Mouse (Mus musculus): ENCODE measurements around the gene Gm5678.

The Gm5678 gene

DNA sequence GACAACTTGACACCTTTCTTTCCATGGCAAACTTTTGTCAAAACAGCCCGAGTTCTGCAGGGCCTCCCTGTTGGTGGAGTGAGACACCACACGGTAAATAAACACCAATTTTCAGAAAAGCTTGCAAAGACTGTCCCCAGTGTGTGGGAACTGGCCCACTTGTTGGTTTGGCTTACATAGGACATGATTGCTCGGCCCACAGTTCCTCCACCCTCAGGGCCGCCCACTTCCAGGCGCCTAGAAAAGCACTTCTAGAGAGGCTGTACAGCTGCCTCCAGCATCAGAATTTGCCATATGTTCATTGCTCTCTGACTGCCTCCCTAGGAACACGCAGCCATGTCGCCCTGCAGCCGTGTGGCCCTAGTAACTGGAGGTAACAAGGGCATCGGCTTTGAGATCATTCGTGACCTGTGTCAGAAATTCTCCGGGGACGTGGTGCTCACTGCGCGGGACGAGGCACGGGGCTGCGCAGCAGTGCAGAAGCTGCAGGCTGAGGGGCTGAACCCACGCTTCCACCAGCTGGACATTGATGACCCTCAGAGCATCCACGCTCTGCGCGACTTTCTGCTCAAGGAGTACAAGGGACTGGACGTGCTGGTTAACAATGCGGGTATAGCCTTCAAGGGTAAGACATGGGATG, at the start of gene Gm5678:
Gm5678 (plus strand) TSS at position 337 of the 640 bp plus-strand sequence.
- no peak for DNase-seq (ENCODE audit: low spot score in 2 of 2)

DNA sequence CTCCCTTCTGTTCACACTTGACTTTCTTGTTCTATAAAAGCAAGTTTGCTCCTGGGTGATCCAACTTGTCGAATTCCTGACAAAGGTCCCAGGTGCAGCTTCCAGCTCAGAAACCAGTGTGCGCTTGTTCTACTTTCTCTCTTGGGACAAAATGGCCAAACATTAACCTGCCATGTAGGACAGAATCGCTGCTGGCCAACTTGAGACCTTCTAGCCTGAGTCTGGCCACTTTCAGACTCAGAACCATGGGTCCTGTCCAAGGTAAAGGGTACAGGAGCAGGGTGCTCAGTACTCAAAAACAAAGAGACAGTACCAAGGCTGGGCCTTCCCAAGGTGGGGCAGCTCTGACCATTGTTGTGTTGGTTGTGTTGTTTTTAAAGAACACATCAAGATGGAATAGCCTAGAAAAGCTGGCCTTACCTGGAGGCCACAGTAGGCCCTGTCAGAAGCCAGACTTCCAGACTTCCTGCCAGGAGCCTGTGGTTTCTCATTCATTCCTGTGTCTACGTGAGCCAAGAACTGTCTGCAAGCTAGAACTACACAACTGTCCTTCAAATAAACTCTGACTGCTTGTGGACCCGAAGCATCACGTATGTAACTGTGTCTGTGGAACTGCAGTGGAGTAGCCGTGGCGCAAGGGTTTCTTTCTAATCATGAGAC, 49.4 kb upstream of the Gm5678 start:
- no peak for DNase-seq (ENCODE audit: low spot score in 2 of 2)

DNA sequence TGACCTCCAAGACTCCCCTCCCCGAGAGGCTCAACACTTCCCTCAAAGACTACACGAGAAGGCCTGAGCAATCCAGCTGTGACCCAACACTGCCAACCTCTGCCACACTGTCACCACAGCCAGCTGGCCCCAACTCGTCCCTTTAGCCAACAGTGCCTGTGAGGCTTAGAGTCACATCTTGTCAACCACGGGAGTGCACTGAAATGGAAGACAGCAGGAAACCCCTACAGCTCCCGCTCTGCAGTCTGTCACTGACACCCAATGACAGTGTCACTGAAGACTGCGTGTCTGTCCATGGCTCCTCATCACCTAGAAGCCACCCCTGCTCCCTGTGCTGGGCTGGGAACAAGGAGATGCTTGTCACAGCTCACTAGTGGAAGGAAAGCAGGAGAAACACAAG, 46.8 kb upstream of the Gm5678 start:
- no peak for DNase-seq (ENCODE audit: low spot score in 2 of 2)

DNA sequence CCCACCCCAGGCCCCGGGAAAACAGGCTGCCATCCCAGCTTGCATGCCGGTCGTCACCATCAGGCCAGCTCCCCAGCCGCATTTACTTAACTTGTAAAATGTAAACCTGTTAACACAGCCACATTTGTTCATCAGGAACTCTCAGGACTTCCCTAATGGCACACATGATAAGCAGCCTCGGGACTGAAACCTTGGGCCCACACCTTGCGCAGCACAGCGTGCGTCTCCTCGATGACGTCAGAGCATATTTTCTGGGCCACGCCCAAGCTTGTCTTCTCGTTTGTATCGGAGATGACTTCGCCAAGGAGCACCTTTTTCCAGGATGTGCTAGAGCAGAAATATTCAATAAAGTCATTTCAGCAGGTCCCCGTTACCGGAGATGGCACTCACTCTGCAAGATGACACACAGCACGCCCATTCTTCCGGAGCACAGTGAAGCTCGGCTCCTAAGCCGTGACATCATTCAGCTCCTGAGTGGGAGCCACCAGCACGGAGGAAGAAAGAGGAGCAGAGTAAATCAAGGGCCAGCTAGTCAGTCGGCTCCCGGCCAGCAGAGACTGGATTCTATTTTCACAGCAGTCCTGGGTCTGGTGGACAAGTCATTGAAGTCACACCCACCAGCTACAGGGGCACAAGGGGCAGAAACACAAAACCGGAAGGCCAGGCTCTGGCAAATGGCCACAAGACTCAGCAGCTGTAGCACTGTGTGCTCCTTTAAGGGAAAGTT, 42.8 kb upstream of the Gm5678 start:
- DNase-seq (ENCODE audit: low spot score in 2 of 2), result no peak

DNA sequence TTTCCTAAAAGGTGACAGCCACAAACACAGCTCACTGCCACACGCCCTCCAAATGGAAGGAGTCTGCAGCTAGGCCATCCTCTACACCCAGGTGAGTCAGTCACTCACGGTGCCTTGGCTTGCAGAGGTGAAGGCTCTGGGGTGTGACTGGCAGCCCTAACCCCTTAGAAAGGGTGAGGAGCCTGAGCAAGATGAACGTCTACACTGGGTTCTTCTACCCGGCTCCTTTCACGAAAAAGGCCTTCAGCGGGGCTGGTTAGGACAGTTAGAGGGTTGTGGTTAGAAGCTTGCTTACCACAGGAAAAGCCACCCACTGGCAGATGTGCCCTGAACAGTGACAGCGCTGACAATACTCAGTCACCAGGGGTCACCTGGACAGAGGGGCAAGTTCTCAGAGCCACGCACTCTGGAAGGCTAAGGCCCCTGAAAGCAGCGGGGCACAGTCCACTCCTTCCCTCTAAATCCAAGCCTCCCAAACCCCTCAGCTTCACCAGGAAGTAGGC, 42.1 kb upstream of the Gm5678 start:
- DNase-seq (ENCODE audit: low spot score in 2 of 2), result no peak

DNA sequence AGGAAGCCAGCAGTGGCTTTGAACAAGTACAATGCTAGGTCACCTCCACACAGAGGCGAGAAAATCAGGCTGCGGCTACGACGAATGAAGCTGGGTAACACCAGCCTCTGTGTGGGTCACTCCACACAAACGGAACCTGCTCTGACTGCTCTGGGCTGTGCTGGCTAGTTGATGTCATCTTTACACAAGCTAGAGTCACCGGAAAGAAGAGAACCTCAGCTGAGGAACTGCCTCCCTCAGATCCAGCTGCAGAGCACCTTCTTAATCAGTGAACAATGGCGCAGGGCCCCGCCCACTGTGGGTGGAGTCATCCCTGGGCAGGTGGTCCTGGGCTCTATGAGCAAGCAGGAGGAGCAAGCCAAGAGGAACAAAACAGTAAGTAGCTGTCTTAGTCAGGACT, 41.5 kb upstream of the Gm5678 start:
- DNase-seq (ENCODE audit: low spot score in 2 of 2), result no peak

DNA sequence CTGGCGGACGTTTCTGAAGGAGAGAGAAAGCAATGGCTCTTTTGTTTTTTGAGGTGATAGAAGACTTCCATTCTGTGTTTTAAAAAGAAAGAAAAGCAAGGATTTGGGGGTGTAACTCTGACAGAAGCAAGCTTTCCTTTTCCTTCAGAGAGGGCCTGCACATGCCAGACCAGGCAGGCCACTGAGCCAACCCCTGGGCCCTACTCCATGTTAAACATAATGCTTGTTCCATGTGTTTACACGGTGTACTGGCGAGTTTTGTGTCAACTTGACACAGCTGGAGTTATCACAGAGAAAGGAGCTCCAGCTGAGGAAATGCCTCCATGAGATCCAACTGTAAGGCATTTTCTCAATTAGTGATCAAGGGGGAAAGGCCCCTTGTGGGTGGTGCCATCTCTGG, 39.6 kb upstream of the Gm5678 start:
- no peak for DNase-seq (ENCODE audit: low spot score in 2 of 2)

DNA sequence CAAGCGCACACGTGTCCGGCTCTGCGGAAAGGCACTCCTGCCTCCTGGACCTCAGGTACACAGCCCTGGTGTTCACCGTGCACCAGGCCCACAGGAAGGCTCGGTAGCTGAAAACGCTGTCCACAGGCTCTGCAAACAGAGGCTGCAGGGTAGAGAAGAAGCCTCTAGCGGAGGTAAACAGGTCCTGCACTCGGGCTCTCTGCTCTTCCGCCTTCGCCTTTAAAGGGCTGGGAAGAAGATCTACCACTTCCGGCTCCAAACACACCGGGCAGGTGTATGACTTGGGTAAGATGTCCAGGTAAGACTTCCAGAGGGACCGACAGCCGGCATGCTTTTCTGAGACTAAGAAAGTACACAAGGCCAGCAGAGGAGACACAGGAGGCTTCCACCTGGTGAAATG, 37.0 kb upstream of the Gm5678 start:
- DNase-seq (ENCODE audit: low spot score in 2 of 2), result no peak

DNA sequence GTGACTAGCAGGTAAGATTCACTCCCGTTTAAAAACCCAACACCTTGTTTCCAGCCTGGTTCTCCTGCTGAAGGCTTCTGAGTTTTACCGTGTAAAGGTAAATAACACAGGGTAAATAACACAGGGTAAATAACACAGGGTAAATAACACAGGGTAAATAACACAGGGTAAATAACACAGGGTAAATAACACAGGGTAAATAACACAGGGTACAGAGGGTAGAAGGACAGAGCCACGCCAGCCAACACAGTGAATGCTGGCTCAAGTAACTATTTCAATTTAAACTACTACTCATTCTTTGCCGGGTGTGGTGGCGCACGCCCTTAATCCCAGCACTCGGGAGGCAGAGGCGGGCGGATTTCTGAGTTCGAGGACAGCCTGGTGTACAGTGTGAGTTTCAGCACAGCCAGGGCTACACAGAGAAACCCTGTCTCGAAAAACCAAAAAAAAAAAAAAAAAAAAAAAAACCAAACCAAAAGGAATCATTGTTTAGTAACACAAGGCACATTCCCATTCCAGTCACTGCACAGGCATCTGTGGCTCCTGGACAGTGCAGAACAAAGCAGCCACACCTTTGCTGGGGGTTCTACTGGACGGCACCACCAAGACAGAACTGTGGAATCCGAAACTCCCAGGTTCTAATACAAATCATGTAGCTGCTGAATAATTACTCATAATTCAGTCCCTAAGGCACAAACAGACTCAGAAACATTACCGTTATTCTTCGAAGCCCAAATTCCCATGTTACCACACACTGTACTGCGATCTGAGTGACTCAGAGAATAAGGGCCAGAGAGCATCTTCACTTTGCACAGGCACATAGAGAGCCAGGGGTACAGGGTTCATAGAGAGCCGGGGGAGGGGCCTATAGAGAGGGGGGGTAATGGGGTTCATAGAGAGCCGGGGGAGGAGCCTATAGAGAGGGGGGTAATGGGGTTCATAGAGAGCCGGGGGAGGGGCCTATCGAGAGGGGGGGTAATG, 36.2 kb upstream of the Gm5678 start:
- no peak for DNase-seq (ENCODE audit: low spot score in 2 of 2)

DNA sequence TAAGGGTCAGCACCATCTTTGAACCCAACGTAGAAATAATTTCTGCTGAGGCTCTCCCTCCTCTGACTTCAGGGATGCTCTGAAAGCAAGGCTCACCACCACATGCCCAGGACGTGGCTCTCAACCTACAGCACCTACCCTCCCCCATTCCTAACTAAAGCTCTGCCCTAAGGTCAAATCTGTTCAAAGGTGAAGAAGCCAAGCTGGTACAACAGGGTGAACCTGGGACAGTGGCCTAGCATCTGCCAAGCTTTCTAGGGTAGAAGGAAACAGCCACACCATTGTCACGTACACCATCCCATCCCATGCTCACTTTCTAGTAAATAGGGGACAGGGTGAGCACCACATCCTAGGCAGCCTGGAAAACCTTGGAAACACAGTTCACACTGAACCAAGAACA, 35.2 kb upstream of the Gm5678 start:
- no peak for DNase-seq (ENCODE audit: low spot score in 2 of 2)

DNA sequence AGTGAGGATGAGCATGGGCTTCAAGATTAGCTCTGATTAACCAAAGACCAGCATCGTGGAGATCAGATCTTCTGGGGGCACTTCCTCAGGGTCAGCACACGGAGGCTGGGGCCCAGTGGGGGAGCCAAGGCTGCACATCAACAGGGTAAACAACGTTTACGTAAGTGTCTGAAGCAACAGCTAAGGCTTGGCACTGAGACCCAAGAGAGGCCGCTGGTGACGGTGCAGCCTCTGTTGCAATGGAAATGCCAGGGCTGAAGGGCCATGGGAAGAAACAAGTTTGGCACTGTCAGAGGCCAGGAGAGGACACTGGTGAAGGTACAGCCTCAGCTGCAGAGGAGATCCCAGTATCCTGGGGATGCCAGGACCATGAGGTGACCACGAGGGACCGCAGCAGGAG, 34.5 kb upstream of the Gm5678 start:
- DNase-seq (ENCODE audit: low spot score in 2 of 2), result no peak

DNA sequence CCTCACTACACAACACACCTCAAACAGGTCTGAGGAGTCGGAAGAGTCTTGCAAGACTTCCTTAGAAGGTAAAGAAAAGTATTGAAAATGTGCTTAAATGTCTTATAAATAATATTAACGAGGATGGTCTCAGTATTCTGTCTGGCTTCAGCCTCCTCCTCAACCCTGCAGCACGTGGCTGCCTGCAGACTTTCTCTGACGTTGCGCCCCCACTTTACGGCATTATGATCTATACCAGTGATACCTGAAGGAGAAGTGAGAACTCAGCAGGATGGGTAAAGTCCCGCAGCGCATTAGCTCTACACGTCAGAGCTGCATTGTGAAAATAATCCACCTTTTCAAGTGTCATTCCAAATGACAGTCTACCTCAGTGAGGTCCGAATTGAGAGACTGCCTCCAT, 33.4 kb upstream of the Gm5678 start:
- DNase-seq (ENCODE audit: low spot score in 2 of 2), result no peak

DNA sequence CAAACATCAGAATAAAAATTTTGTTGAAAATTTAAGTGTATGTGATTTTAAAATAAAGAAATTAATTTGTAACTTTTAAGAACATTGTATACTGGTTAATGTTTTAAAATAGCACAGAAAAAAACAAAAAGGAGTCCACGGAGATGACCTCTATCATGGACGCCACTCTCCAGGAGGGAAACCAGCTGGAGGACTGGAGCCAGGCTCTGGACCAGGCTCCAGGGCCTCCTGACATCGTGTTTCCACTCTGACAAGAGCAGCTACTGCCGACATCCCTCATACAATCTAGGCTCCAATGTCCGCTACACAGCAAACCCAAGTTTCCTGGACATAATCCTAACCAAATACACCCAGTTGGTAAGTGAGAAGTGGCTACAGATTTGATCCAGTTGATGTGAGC, 32.1 kb upstream of the Gm5678 start:
- DNase-seq (ENCODE audit: low spot score in 2 of 2), result no peak

DNA sequence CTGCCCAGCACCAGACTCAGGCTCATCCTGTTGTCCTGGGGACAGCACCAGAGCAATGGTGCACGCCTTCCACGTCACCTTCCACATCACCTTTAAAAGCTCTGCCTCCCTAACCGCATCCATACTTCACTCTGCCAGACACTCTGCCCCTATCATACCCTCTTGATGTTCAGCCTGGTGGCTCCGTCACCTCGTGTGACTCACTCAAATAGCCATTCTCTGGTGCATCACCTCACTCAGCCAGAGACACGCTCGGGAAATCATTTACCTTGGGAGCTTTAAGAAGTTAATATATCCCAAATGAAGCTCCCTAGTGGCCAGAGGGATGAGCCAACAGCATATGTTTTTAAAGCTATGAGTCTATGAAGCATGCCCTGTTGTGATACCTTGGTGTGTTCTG, 31.1 kb upstream of the Gm5678 start:
- no peak for DNase-seq (ENCODE audit: low spot score in 2 of 2)

DNA sequence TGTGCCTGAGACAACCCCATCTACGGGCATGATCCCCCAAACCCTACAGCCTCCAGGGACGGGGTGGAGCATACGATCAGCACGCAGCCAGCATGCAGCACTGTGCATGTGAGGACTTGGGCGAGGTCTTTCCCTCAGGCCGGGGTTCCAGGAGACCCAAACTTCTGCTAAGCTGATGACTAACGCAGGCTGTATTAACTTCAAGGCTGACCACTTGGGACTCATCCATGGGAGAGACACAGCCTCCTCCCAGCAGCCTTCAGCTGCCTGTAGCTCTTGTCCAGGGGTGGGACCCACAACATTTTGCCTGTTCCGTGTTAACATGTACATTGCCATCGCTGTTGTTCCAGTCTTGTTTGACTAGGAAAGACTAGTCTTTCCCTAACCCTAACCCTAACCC, 30.3 kb upstream of the Gm5678 start:
- DNase-seq (ENCODE audit: low spot score in 2 of 2), result no peak

DNA sequence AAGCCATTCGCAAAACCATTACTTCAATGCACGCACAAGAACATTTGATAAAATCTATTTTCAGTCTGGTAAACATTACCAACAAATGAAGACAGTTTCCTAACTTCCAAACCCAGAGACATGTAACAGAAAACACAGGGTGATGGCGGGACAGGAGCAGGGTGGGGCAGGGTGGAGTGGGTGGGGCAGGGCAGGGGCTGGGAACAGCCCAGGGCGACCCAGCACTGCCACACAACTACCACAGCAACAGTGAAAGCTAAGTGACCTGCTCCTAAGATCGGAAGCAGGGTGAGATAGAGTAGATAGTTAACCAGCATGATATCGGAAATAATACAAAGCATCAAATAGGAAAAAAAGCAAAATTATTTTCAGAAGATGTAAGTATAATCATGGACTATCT, 28.4 kb upstream of the Gm5678 start:
- no peak for DNase-seq (ENCODE audit: low spot score in 2 of 2)

DNA sequence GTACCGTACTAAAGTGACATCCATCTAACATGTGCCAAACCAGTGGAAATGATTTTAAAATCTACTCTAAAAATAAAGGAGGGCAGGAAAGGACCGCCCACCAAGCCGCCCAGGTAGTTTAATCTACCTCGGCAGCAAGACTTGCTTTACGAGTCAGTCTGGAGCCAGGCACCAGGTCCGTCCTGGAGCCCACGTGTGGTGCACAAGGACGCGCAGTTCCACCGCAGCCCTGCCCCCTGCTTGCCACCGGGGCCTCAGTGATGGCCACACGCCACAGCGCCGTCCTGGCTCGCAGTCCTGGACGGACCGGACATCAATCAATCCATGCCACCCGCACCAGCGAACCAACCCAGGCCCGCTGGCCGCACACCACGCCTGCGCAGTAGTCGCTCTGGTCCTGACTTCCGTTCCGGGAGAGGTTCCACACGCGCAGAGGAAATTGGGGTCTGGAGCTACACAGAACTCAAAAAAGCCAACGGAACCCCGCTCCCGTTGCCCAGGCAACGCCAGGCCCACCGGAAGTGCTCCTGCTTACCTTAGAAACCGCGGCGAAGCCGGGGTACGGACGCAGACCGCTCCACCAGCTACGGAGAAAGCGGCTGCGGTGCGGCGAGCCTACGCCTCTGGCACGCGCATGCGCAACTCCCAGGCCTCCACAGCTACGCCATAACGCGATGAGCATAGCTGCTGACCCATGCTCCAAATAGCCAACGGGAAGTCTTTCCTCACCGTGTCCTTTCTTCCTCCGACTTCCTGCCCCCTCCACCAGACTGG, 24.3 kb upstream of the Gm5678 start, which contains the start of gene Setd4:
Setd4 (minus strand) TSS at position 625 of the 774 bp plus-strand sequence.
- DNase-seq (ENCODE audit: low spot score in 2 of 2), result peak; percentile 89 to 91

DNA sequence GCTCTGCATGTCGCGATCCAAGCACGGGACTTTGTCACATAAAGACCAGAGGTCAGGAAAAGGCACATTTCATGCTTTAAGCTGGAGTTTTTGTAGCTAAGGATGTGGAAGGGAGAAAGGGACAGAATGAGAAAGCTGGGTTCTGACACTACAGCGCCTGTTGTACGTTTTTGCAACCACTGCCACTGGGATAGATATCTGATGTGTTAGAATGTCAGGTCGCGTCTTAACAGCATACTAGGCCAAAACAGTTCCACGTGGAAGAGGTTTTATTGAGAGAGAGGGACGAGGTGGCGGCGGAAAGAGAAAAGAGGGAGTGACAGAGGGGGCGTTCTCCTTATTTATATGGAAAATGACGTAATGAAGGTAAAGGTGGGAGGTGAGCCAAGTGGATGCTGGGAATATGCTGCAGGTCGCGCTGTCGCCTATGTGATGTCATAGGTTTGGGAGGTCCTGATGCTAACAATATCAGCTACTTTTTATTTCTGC, 23.4 kb upstream of the Gm5678 start:
- no peak for DNase-seq (ENCODE audit: low spot score in 2 of 2)

DNA sequence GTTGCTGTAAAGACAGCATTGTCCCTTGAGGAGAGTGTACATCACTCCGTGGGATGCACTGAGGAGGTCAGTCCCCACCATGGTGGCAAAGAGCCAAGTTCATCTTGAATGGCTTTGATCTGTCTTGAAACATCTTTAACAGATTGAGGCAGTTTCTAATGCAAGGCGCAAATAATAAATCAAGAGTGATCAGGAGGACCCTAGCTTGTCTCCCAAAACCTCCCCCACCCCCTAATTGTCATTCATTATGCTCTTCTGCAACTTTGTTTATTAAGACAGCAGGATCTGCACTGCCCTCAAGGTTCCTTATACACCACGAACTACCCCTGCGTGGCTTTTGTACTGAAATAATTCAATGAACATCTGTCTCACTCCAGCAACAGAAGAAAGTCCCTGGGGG, 22.3 kb upstream of the Gm5678 start, which contains the start of gene Cbr1:
Cbr1 (plus strand) TSS at position 301 of the 400 bp plus-strand sequence.
- no peak for DNase-seq (ENCODE audit: low spot score in 2 of 2)

DNA sequence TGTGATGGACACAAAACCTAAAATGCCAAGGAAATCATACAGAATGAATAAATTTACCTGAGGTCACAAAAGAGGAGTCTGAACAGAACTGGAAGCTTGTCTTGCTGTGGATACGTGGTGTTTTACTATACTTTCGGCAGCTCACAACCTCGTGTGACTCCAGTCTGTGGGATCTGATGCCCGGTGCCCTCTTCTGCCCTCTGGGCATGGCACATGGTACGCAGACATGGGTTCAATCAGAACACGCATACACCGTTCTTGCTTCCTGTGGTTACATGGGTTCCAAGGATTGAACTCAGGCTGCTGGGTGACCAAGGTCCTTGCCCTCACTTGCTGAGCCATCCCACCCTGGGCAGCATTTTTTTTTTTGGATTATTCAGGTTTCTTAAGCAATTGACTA, 21.8 kb upstream of the Gm5678 start:
- no peak for DNase-seq (ENCODE audit: low spot score in 2 of 2)

DNA sequence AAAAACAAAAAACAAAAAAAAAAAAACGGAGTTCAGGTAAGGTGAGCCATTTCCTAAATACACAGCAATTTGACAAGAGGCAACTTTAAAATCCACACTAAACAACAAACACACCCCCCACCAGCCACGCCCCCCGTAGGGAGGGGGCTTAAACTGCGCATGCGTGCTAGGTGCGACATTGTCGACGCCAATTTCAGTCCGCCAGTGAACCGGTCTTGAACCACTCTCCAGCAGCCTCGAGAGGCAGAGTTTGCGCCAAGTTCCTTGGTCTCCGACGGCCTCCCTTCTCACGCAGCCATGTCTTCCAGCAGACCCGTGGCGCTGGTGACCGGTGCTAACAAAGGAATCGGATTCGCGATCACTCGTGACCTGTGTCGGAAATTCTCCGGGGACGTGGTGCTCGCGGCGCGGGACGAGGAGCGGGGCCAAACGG, 20.2 kb upstream of the Gm5678 start:
- DNase-seq (ENCODE audit: low spot score in 2 of 2), result peak; percentile 61 to 73

Measured in frontal cortex, postnatal 10 days (tissue).